Mouse (Mus musculus) liver, embryonic 11.5 days (tissue): ENCODE measurements around the gene Cfb. TPM values are rescaled to one million over a fixed set of nuclear protein-coding genes. Genes with fewer than 3 reads are reported as not detected.

ENCODE experiments used
- ATAC-seq: fragments of 200-750 bp; cut with Nextera tagmentation; replicated peaks from 2 replicates; pipeline ENCODE4 v1.8.0; 2017; ENCODE audit warnings: moderate number of reproducible peaks, mild to moderate bottlenecking, moderate TSS enrichment, moderate library complexity; ENCODE audit not compliant: low FRiP score
- DNase-seq: peaks from one replicate; pipeline ENCODE4 v3.0.0-alpha.2; 2017; ENCODE audit warnings: low spot score
- H3K27ac ChIP-seq: fragments of 300-500 bp; sonication (generic); 2 replicates; pipeline ENCODE4 v1.5.1; 2014; ENCODE audit warnings: mild to moderate bottlenecking, low read depth, low read length, control low read depth
- H3K27me3 ChIP-seq: fragments of 300-500 bp; sonication (generic); replicated peaks from 2 replicates; pipeline ENCODE4 v1.6.1; 2014; ENCODE audit warnings: low read length, mixed read lengths; ENCODE audit not compliant: control insufficient read depth, insufficient read depth
- H3K36me3 ChIP-seq: fragments of 300-500 bp; sonication (generic); 2 replicates; pipeline ENCODE4 v1.6.1; 2014; ENCODE audit warnings: mild to moderate bottlenecking, low read length, moderate library complexity, mixed read lengths; ENCODE audit not compliant: control insufficient read depth, insufficient read depth
- H3K4me1 ChIP-seq: fragments of 300-500 bp; sonication (generic); replicated peaks from 2 replicates; pipeline ENCODE4 v1.6.1; 2014; ENCODE audit warnings: low read length, mixed read lengths; ENCODE audit not compliant: control insufficient read depth, insufficient read depth
- H3K4me2 ChIP-seq: fragments of 300-500 bp; sonication (generic); 2 replicates; pipeline ENCODE4 v1.6.1; 2014; ENCODE audit warnings: mild to moderate bottlenecking, control low read depth, moderate library complexity
- H3K4me3 ChIP-seq: fragments of 300-500 bp; sonication (generic); 2 replicates; pipeline ENCODE4 v1.5.1; 2014; ENCODE audit warnings: low read depth, low read length, control low read depth
- H3K9ac ChIP-seq: fragments of 300-500 bp; sonication (generic); 2 replicates; pipeline ENCODE4 v1.6.1; 2014; ENCODE audit warnings: low read depth, low read length, control low read depth
- H3K9me3 ChIP-seq: fragments of 300-500 bp; sonication (generic); 2 replicates; pipeline ENCODE4 v1.6.1; 2016; ENCODE audit warnings: low read length, inconsistent platforms, mixed read lengths; ENCODE audit not compliant: control insufficient read depth
- WGBS: fragments of 180-500 bp; shearing (Covaris S2); extraction: QIAGEN DNeasy Blood & Tissue Kit; methylation state at CpG from one replicate; pipeline ENCODE4 v1.1.7; 2014; 5-methylcytosine and 5-hydroxymethylcytosine counted together
- polyA plus RNA-seq: library from polyadenylated mRNA; unstranded; fragments of >200 nt; fragmentation: Nextera tagmentation; extraction: Ambion mirVana; gene quantifications from 2 replicates; pipeline ENCODE4 v1.2.1, GENCODE M21; 2014

Gene Cfb
- polyA plus RNA-seq, 1 experiment from 2014 or later, result 67.6 TPM

GRCm38 (mm10) chr17:34898706-34899052 is 36.4 kb upstream of the Cfb start:
- ATAC-seq (0 out of 2 replicates have a peak, but pooled peaks have one; percentile 4), DNase-seq (peak; percentile 66)
- peaks cover 16% of the 10 kb centered on the region for H3K36me3 ChIP-seq
- H3K9ac ChIP-seq, result peak overlapping the region; percentile 94
- H3K9me3 ChIP-seq, result peaks cover 4% of the 10 kb centered on the region; the same call in 1 of the 2 replicates
- H3K4me2 ChIP-seq, result peak overlapping the region; percentile 97
- H3K4me3 ChIP-seq, result peak overlapping the region; percentile 96
- 0% methylated on average over 9 of the region's 47 CpGs for WGBS
- H3K4me1 ChIP-seq, result peaks cover 29% of the 10 kb centered on the region
- H3K27ac ChIP-seq, result peak overlapping the region; percentile 97
- no peaks in the 10 kb centered on the region for H3K27me3 ChIP-seq

DNA sequence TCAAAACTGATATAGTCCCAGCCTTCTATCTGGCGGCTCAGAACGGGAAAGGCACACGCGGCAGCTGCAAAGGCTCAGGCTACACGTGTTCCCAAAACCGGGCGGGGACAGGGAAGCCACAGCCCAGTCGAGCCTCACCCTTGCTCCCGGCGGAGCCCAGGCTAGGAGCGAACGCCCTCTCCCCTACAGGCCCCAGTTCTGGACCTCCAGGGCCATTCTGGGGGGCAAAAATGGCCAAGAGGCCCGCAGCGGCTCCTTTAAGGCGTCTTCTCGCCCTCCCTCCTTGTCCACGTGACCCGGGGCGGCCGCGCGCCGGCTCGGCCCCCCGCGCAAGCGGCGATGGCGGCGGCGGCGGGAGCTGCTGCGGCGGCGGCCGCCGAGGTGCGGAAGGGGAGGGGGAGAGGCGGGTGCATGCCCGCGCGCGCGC is 35.9 kb upstream of the Cfb start, which contains the start of the genes C2 and Ehmt2:
Gene C2 (minus strand): TSS at position 106 of the 427 bp plus-strand sequence.
Gene Ehmt2 (plus strand): TSS at position 310 of the 427 bp plus-strand sequence.
- H3K4me3 ChIP-seq, result peak within 1 kb of the TSS; percentile 96
- H3K9me3 ChIP-seq, result peaks cover 4% of the 10 kb centered on the region; the same call in 1 of the 2 replicates
- WGBS, result 0% methylated on average over 22 of the region's 44 CpGs
- peak; percentile 83 for DNase-seq
- ATAC-seq, result peak; percentile 55
- peak within 1 kb of the TSS; percentile 97 for H3K4me2 ChIP-seq
- peaks cover 14% of the 10 kb centered on the region for H3K36me3 ChIP-seq
- H3K9ac ChIP-seq, result peak within 1 kb of the TSS; percentile 94
- H3K27ac ChIP-seq, result peak within 1 kb of the TSS; percentile 97
- no peaks in the 10 kb centered on the region for H3K27me3 ChIP-seq
- H3K4me1 ChIP-seq, result peaks cover 33% of the 10 kb centered on the region

DNA sequence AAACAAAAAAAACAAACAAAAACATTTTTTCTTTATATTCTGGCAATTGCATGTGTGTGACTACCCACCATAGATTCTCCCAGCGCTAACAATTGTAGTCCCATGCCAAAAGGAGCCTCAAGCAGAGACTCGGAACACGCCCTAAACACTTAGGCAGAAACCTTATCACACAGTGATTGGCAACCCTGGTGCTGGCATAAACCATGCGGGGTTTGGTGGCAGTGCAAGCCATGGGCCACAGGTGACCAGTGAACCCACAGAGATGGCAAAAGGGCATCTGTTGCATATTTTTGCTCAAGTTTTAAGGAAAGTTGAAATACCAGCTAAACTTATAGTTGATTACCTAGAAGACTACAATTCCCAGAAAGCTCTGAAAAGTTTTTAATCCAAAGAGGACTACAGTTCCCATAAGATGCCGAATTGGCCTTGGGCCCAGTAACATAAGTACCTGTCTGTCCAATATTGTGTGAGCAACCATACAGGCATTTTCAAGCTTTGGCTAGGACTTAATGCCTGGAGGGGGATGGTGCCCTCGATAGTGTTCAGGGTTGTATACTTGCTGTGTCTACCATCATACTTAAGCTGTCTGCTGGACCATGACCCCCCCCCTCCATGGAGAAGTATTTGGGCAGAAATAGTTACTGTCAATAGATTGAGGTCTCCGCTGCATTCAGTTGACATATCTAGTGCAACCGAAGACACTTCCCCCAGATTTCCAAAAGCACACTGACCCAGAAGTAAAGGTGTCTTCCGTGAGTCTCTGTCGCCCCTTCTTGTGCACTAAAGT is 35.2 kb upstream of the Cfb start:
- peak overlapping the region; percentile 97 for H3K4me2 ChIP-seq
- no peak for ATAC-seq
- WGBS, result 12% methylated on average over 10 of the region's 10 CpGs

DNA sequence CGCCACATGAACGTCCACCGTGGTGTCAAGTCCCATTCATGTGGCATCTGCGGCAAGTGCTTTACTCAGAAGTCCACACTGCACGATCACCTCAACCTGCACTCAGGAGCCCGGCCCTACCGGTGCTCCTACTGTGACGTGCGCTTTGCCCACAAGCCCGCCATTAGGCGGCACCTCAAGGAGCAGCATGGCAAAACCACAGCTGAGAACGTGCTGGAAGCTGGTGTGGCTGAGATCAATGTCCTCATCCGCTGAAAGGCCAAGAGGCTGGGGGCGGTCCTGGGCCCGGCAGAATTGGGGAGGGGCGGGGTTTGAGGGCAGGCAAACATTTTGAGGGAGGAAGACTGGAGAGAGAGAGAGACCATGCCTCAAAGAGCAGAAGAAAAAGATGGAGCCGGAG is 34.0 kb upstream of the Cfb start:
- peaks cover 33% of the 10 kb centered on the region for H3K4me1 ChIP-seq
- no peak for ATAC-seq
- H3K27me3 ChIP-seq, result no peaks in the 10 kb centered on the region
- 74% methylated on average over 17 of the region's 17 CpGs for WGBS
- peaks cover 4% of the 10 kb centered on the region; the same call in 1 of the 2 replicates for H3K9me3 ChIP-seq
- H3K9ac ChIP-seq, result no peak overlapping the region
- no peak for DNase-seq
- peak overlapping the region; percentile 97 for H3K4me2 ChIP-seq
- no peak overlapping the region; the same call in 1 of the 2 replicates for H3K27ac ChIP-seq
- peak overlapping the region; percentile 91; the same call in 1 of the 2 replicates for H3K4me3 ChIP-seq
- peaks cover 6% of the 10 kb centered on the region for H3K36me3 ChIP-seq

More for the DNA sequence above, 35.2 kb upstream of the Cfb start:
- Histone ChIP-seq H3K27me3 (no peaks in the 10 kb centered on the region), H3K4me3 (peak overlapping the region; percentile 96), H3K9ac (peak overlapping the region; percentile 94), H3K36me3 (peaks cover 9% of the 10 kb centered on the region), H3K9me3 (peaks cover 4% of the 10 kb centered on the region; the same call in 1 of the 2 replicates), H3K4me1 (peaks cover 33% of the 10 kb centered on the region), H3K27ac (peak overlapping the region; percentile 97)
- DNase-seq, result peak; percentile 66

- 95% methylated on average over 15 of the region's 15 CpGs for WGBS
- ATAC-seq, result no peak
- H3K4me2 ChIP-seq, result peak overlapping the region; percentile 97
These were observed 33.4 kb upstream of the Cfb start for GRCm38 (mm10) chr17:34895724-34896123.

DNA sequence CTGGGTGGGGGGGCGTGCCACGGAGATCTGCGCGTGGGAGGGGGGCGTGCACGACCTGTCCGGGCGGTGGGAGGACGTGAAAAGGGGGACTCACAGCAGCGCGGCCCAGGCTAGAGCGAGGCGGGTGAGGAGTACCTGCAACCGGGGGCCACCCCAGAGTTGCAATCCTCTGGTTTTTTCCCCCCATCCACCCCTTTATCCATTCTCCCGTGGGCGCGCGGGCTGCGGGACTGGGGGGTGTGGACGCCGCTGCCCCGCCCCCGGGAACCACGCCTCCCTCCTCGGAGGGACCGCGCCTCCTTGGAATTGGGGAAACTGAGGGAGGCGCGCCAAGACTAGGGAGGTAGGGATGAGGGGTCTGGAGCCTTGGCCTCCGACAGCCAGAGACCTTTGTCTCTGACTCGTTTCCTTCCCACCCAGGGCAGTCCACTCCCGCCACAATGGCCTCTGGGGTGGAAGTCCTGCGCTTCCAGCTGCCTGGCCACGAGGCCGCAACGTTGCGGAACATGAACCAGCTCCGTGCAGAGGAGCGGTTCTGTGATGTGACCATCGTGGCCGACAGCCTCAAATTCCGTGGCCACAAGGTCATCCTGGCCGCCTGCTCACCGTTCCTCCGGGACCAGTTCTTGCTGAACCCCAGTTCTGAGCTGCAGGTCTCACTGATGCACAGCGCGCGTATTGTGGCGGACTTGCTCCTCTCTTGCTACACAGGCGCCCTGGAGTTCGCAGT is 32.6 kb upstream of the Cfb start:
- peaks cover 4% of the 10 kb centered on the region; the same call in 1 of the 2 replicates for H3K9me3 ChIP-seq
- no peaks in the 10 kb centered on the region for H3K27me3 ChIP-seq
- DNase-seq (peak; percentile 67), ATAC-seq (no peak)
- H3K9ac ChIP-seq, result peak overlapping the region; percentile 93
- peak overlapping the region; percentile 91 for H3K4me3 ChIP-seq
- WGBS, result 14% methylated on average over 49 of the region's 51 CpGs
- H3K4me2 ChIP-seq, result peak overlapping the region; percentile 97
- peak overlapping the region; percentile 96 for H3K27ac ChIP-seq
- peaks cover 33% of the 10 kb centered on the region for H3K4me1 ChIP-seq
- H3K36me3 ChIP-seq, result peaks cover 6% of the 10 kb centered on the region

More at GRCm38 (mm10) chr17:34895724-34896123, 33.4 kb upstream of the Cfb start:
- peaks cover 6% of the 10 kb centered on the region for H3K36me3 ChIP-seq
- H3K27ac ChIP-seq, result peak overlapping the region; percentile 96
- peaks cover 33% of the 10 kb centered on the region for H3K4me1 ChIP-seq
- no peak overlapping the region for H3K9ac ChIP-seq
- peaks cover 4% of the 10 kb centered on the region; the same call in 1 of the 2 replicates for H3K9me3 ChIP-seq
- H3K4me3 ChIP-seq, result peak overlapping the region; percentile 91
- DNase-seq, result no peak
- H3K27me3 ChIP-seq, result no peaks in the 10 kb centered on the region

GRCm38 (mm10) chr17:34894074-34894597 is 31.8 kb upstream of the Cfb start:
- Histone ChIP-seq H3K36me3 (peaks cover 6% of the 10 kb centered on the region), H3K4me2 (peak overlapping the region; percentile 97), H3K4me3 (peak overlapping the region; percentile 91), H3K27me3 (no peaks in the 10 kb centered on the region), H3K9me3 (peaks cover 4% of the 10 kb centered on the region; the same call in 1 of the 2 replicates), H3K27ac (peak overlapping the region; percentile 96), H3K9ac (peak overlapping the region; percentile 93), H3K4me1 (peaks cover 33% of the 10 kb centered on the region)
- ATAC-seq (peak; percentile 79), DNase-seq (peak; percentile 98)
- 1% methylated on average over 40 of the region's 51 CpGs for WGBS
